Mouse (Mus musculus) duodenum, adult 2 months (tissue): ENCODE measurements around the gene Rnf214. TPM values are rescaled to one million over a fixed set of nuclear protein-coding genes. Genes with fewer than 3 reads are reported as not detected.

ENCODE experiments used
- polyA plus RNA-seq: library from polyadenylated mRNA; depleted of rRNA; stranded (reverse); fragments of >200 nt; gene quantifications from 2 replicates; pipeline ENCODE4 v1.2.3, GENCODE M21; 2012; ENCODE audit warnings: low replicate concordance; rRNA removed

Gene Rnf214
- polyA plus RNA-seq: 5.5 and 7.7 TPM in 2 replicates

DNA sequence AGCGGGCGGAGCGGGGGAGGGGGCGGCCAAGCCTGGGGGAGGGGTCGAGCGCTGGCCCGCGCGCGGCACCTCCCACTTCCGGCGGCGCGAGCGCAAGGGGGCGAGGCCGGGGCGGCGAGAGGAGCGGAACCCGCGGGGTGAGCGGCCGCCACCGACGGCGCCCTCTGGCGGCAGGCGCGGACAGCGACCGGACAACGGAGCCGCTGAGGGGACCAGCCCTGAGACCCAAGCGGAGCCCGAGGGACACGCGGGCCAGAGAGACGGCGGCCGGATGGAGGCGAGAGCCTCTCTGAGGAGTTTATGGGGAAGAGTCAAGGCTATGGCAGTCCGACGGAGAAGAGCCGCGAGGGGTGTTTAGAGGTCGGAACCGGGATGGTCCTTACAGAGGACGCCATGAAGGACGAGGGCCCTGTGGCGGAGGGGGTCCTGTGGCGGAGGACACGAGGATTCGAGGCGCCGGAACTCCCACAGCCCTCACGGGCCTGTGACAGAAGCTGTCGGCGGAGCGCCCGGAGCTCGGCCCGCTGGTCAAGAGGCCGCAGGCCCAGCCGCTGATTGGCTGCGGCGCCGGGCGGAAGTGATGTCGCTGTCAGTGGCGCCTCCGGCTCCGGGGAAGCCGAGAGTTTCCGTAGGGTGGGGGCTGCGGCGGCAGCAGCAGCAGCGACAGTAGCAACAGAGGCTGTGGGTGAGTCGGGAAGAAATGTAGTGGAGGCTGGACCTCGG lies at the start of gene Rnf214, which contains the start of gene Pcsk7:
Gene Rnf214, minus strand, starts transcription at position 557 of the 723 bp plus-strand sequence.
Gene Pcsk7, plus strand, starts transcription at position 143 of the 723 bp plus-strand sequence.

DNA sequence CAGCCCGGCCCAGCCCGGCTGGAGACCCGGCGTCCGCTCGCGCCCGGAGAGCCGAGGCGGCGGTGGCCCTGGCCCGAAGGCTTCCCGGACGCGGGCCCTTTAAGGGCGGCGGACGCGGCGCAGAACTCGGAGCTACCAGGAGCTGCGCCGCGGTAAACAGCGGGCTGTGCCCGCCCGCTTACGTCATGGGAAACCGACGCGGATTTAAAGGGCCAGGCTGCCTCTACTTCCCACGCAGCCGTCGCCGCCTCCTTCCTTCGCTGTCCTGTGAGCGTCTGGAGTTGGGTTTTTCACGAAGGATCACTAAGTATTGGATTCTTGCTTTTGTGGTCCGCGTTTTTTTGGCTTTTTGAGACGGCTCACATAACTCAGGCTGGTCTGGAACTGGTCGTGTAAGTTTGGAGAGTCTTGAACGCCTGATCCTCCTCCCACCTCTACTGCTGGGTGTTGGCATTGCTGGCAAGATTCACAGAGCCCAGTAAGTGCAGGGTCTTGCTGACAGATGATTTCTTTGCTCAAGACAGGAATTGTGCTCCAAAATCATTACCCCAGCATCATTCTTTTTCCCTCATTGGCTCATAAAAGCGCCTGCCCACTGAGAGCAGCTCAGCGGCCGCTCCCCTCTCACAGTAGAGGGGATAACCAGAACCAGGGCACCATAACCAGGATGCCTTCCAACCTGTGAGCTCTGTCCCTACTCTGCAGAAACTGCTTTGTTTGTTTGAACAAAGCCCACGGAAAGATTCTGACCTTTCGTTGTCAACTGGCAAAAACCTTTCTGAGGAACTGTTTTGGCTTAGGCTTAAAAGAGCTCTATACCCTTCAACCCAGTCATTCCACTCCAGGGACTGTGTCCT lies 48.6 kb upstream of the Rnf214 start, which contains the start of gene Sidt2:
Gene Sidt2, minus strand, starts transcription at position 152 of the 857 bp plus-strand sequence.

DNA sequence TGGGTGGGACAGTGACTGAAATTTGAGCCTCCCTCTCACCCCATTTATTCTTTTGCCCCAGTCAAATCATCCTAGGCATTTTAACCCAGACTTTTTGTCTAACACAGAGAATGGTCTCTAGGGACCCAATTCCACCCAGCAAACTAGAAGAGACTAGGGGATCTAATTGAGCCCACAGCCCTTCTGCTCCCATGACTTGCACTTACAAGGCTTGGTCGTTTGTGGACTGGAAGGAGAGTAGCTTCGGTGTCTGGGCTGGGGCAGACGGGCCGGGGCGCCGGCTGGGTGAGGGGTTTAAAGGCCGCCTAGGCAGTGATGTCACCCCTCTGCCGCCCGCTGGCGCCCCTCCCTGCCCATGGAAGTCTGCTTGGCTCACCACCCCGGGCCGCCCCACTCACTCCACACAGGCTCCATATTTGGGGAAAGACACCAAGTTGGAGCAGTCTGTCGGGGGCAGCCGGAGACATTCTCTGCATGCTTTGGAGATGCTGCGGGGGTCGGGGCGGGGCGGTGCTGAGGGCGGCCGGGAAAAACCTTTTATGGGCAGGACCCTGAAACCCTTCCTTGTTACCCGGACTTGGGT lies 29.0 kb upstream of the Rnf214 start, which contains the start of gene Tagln:
Gene Tagln, minus strand, starts transcription at position 431 of the 583 bp plus-strand sequence.

DNA sequence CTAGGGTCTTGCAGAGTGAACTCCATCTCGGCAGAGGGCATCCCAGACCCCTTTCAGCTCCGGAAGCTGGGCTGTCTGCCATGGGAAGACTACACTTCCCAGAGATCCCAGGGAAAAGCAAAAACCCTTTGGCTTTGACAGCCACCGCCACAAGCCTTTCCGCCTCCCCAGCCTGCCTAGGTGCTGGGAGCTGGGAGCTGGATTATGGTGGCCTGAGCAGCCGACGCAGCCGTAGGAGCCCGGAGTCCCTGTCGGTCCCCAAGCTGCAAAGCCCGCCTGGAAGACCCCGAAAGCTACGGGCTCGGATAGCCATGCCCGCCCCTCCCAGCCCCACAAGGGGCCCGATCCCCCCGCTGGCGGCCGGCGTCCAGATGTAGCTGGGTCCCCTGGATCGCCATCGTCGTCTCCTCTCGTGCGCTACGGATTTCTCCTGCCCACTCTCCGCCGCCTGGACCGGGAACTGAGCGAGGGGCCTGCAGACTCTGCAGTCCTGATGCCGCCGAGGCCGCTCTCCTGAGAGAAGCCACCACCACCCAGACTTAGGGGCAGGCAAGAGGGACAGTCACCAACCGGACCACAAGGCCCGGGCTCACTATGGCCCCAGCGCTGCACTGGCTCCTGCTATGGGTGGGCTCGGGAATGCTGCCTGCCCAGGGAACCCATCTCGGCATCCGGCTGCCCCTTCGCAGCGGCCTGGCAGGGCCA lies 68.1 kb downstream of the Rnf214 start, which contains the start of gene Bace1:
Gene Bace1, plus strand, starts transcription at position 147 of the 705 bp plus-strand sequence.

DNA sequence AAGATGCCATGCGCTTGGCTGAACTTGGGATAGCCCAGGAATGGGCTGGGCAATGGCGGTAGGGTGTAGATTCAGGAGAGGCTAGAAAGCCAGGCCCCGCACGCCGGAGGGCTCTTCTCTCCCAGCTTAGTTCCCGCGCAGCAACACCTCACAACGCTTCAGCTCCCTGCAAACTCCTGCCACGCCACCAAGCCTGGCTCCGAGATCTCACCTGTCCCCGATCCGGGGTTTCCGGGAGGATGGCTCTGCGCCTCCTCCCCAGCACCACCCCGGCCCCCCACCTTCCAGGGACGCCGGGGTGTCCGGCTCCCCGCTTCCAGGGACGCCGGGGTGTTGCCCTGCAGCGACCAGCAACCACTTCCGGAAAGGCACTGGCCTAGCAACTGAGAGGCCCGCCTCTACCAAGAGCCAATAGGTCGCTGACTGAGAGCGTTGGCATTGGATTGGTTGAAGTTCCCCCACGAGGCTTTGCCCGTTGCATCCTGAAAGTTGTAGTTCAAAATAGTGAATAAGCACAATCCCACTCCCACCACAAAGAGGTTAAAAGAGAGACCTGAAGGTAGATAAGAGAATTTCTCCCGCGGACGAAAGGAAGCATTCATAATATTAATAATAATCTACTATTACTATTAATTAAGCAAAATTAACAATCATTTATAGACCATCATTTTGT lies 78.3 kb downstream of the Rnf214 start, which contains the start of gene Cep164:
Gene Cep164, minus strand, starts transcription at position 401 of the 673 bp plus-strand sequence.

Other genes with a start within 250 kb of the Rnf214 start
- 7.9 and 16.0 TPM in 2 replicates for gene Cep164, start 78.2 kb downstream of the Rnf214 start, polyA plus RNA-seq
- gene Bace1, start 68.3 kb downstream of the Rnf214 start, polyA plus RNA-seq: 2.7 and 8.6 TPM in 2 replicates
- gene Pcsk7, start 414 bp downstream of the Rnf214 start, polyA plus RNA-seq: 24.1 and 27.1 TPM in 2 replicates
- gene Tagln, start 29.1 kb upstream of the Rnf214 start, polyA plus RNA-seq: 377 and 413 TPM in 2 replicates
- 399 and 719 TPM in 2 replicates for gene Sidt2, start 48.3 kb upstream of the Rnf214 start, polyA plus RNA-seq
- gene Pafah1b2, start 105.8 kb upstream of the Rnf214 start, polyA plus RNA-seq: 11.5 and 19.1 TPM in 2 replicates
- 10.6 and 12.4 TPM in 2 replicates for gene Sik3, start 105.9 kb upstream of the Rnf214 start, polyA plus RNA-seq